In the genomic region with DNA sequence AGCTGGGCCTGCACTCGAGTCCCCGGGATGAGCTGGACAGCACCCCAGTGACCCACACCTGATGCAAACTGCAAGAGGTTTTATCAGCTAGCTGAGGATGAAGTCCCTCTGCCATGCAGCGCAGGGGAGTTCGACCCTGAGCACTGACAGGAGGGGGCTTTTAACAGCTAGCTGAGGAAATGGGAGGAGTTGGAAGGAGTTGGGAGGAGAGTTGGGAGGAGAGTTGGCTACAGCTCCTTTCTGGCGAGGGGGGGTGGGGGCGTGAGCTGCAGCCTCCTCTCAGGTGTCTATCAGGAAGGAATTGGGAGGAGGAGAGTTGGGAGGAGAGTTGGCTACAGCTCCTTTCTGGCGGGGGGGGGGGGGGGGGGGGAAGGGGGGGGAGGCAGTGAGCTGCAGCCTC, we compare ENCODE assay signal across 27 mouse cellular contexts. TPM values are rescaled to one million over a fixed set of nuclear protein-coding genes. Genes with fewer than 3 reads are reported as not detected.
"Had no signal": no experiment of that assay in that cellular context is flagged by ENCODE, and none has a peak within 500 bp of the region (broad histone marks: within the 10 kb centered on the region; RNA-seq: fewer than 3 reads in every experiment).

No protein-coding gene starts in this region.

RNA-seq across cellular contexts. Expression of gene Ifi27l2b, which starts 12.8 kb away (rescaled TPM):
- total RNA-seq: common myeloid progenitor, adult 5-6 weeks; forebrain, postnatal 0 days; gastrocnemius, adult 18-20 months; gastrocnemius, adult 2 months; gastrocnemius, adult 8-10 months; gastrocnemius, postnatal 10 days; gastrocnemius, postnatal 14 days; gastrocnemius, postnatal 25 days; gastrocnemius, postnatal 36 days; gastrocnemius, postnatal 4 days; granulocyte monocyte progenitor cell, adult 5-6 weeks; heart, adult 18-20 months; heart, adult 8-10 months had no signal
- polyA plus RNA-seq: cerebellum, adult 2 months; embryonic facial prominence, embryonic 10.5 days; embryonic facial prominence, embryonic 11.5 days; embryonic facial prominence, embryonic 12.5 days; embryonic facial prominence, embryonic 13.5 days; erythroblast, embryonic 14.5 days; forebrain, embryonic 10.5 days; forebrain, embryonic 11.5 days; forebrain, embryonic 12.5 days; forebrain, embryonic 13.5 days; forebrain, embryonic 14.5 days; forebrain, embryonic 15.5 days; forebrain, embryonic 16.5 days; forebrain, postnatal 0 days; frontal cortex, adult 2 months had no signal

RNA-seq across cellular contexts. Expression of gene 9330161L09Rik, which starts 36.6 kb away (rescaled TPM):
- polyA plus RNA-seq: erythroblast, embryonic 14.5 days had no signal
